Mouse (Mus musculus) stomach, postnatal 0 days (tissue): ENCODE results near the gene Hist1h2bh.

Experiments
- CTCF ChIP-seq: IDR thresholded peaks from 2 replicates; pipeline ENCODE4 v1.5.1; 2016; ENCODE audit warnings: antibody characterized with exemption, low read depth, mild to moderate bottlenecking, moderate library complexity
- EP300 ChIP-seq: optimal IDR thresholded peaks from 2 replicates; pipeline ENCODE3; 2016; ENCODE audit warnings: antibody characterized with exemption

DNA sequence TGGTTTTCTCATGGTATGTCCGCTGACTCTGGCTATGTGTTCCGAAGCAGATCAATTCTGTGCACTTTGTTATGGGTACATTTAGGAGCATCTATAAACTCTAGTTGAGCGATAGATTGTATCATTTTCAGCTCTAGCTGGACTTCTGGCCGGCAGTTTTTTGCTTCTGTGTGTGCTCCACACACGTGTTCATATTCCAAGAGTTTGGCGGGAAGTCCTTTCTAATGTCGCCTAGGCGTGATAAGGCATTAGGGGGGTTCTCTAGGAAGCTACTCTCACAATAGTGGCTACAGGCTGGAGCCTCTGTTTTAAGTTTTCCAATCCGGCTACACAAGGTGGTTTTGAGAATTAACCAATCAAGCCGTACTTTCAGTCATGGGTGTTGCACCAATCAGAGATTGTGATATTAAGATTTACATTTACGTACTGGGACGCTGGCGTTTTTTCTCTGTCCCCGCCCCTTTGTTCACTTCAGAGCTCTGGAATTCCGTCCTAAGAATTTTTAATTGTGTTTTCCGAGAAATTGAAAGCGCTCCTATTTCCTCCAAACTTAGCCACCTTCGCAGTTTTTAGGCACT lies 12.7 kb upstream of the Hist1h2bh start:
- TF ChIP-seq CTCF = no peak
- TF ChIP-seq EP300 = peak; percentile 82
